Mouse (Mus musculus) left cerebral cortex, adult 9 months (tissue): ENCODE data around the gene Sgcd.
"Not testable (repeated sequence)": the region's sequence is repeated elsewhere in the genome, so short reads cannot be mapped to it uniquely, and the experiment has no call there.

Experiments used
- DNase-seq, 2 experiments: peaks; one replicate each; pipeline ENCODE4 v3.0.0; 2022; ENCODE audit warnings: low spot score in 2 of 2

Sgcd gene

GRCm38 (mm10) chr11:47460149-47460548 is 528.6 kb downstream of the Sgcd start:
- DNase-seq: no peak

GRCm38 (mm10) chr11:47459214-47459613 is 529.6 kb downstream of the Sgcd start:
- no peak for DNase-seq

GRCm38 (mm10) chr11:47447790-47448189 is 541.0 kb downstream of the Sgcd start:
- no peak for DNase-seq

GRCm38 (mm10) chr11:47446337-47446736 is 542.4 kb downstream of the Sgcd start:
- no peak for DNase-seq

- no peak for DNase-seq
Observed at GRCm38 (mm10) chr11:47445683-47446082, 543.1 kb downstream of the Sgcd start.

- no peak for DNase-seq
Observed at GRCm38 (mm10) chr11:47442266-47442665, 546.5 kb downstream of the Sgcd start.

DNA sequence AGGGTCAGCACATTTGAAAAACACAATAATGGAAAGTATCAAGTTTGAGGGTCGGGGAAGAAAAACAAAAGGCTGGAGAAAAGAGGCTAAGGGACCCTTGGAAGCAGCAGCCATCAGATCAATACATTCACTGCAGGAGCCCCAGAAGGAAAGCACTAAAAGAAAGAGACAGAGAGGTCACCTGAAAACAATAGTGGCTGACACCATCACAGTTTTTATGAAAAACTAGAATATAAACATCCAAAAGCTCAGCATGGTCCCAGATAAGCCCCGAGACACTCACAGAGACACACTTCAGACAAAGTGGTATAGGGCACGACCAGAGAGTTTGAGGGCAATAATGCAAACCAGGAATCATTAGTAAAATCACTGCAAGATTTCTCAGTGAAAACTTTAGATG is 589.2 kb downstream of the Sgcd start:
- no peak for DNase-seq

DNA sequence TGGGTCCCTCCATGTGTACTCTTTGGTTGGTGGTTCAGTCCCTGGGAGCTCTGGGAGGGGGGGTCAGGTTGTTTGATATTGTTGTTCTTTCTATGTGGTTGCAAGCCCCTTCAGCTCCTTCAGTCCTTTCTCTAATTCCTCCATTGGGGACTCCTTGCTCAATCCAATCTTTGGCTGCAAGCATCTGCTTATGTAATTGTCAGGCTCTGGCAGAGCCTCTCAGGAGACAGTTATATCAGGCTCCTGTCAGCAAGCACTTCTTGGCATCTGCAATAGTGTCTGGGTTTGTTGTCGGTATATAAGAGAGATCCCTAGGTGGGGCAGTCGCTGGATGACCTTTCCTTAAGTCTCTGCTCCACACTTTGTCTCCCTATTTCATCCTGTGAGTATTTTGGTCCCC is 598.0 kb downstream of the Sgcd start:
- DNase-seq: not testable (repeated sequence)

GRCm38 (mm10) chr11:47389327-47389726 is 599.4 kb downstream of the Sgcd start:
- DNase-seq: no peak

DNA sequence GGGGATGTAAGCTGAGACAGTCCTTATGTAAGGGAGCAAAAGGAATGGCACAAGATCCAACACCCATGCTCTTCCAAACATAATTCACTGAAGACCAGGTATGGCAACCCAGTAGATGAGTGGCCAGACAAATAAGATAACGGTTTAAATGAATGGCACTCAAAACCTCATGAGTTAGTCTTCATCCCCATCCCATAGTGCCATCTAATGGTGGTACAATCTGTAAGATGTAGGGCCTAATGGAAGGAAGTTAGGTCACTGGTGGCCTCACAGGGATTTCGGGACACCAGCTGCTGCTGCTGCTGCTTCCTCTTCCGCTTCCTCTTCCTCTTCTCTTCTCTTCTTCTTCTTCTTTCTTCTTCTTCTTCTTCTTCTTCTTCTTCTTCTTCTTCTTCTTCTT is 601.0 kb downstream of the Sgcd start:
- no peak for DNase-seq

DNA sequence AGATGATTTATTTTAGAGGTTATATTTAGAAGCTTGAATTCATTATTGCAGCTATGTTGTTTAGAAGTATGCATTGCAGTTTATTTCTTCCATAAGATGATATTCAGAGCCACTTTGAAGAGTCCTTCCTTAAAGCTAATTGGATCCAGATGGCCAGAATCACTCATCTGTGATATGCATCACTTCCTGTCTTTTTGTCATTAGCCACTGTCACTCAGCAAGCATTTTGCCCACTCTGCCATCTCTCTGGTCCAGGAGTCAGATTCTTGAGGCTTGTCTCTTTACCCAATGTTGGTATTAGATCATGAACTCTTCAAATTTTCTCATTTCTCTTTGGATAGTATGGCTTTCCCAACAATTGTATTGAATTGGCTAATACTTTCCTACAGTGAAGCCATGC is 602.6 kb downstream of the Sgcd start:
- DNase-seq: no peak

DNA sequence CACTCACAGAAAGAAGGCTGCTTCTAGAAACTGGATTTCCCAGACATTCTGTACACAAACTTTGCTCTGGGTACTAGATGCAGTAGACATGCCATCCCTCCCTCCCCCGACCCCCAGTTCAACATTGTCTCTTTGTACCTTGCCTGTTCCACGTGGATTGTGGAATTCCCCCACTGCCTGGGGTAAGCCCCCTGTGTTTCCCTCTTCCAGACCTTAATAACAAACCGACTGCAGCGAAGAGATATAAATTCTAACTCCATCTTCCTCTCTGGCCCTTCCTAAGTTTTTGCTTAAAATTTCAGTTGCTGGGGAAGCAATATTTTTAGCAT is 609.2 kb downstream of the Sgcd start:
- no peak for DNase-seq

DNA sequence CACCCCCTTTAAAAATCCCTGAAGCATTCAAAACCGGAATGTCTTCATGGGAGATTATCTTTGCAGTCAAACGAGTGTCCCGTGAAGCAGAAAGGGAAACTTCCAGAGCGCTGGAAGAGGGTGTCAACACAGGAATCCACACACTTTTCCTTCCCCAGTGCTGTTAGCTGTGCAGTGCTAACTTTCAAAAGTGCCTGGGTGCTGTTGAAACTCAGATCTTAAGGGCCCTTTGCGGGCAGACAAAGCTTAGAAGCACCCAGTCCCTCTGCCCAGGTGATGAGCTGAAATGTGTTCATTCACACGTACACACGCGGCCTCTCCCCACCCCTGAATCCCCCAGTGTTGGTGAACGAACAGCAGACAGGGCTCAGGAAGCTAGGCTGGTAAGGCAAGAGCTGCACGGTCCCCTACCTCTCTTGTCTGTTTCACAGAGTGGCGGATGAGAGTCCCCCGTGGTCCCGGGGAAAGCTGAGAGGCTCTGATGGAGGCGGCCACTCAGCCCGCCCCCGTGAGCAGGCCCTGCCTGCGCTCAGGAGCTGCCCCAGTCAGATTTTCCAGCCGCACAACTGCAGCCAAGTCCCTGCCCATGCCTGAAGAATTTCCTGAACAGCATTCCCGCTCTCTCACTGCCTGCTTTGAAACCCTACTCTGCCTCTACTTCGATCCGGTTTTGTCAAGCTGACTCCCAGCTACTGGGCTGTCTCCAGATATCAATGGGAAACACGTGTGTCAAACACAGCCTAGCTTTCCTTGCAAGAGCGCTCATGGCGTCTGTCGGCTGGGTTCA is 609.7 kb downstream of the Sgcd start:
- peak in 1 of 2 experiments; percentile 10 for DNase-seq

DNA sequence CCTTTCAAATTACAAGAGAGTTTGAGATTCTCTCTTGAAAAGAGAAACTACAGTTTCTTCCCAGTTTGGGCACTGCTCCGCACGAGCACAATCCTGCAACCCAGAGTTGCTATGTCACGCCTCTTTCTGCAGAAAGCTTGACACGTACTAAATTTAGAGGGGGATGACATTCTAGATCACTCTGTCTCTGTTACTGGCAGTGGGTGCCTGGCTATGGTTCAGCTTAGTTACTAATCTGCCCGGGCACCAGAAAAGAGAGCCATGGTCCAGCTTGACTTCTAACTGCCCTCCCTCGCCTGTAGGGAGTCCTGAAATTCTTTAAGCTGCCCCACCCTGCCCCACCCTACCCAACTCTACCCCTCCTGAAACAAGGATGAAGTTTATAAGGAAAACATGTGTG is 611.3 kb downstream of the Sgcd start:
- DNase-seq: no peak

GRCm38 (mm10) chr11:47376915-47377314 is 611.9 kb downstream of the Sgcd start:
- DNase-seq: no peak

GRCm38 (mm10) chr11:47371616-47372015 is 617.2 kb downstream of the Sgcd start:
- DNase-seq: no peak

GRCm38 (mm10) chr11:47351585-47351984 is 637.2 kb downstream of the Sgcd start:
- no peak for DNase-seq

DNA sequence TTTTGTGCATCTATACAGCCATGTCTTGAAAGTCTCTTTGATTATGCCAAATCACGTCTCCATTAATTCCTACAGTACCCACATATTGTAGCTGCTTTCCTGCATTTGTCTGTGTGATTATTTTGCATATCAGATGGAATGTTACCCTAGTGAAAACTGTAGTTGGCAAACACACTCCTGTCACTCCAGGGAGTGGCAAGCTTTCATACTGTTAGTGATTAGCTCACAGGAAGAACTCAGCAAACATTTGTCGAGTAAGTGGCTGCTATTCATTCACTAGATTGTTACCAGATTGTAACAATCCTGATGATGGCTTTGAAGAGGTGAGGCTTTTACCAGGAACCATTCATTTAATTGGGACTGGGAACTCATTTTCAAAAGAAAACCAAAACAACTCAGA is 645.3 kb downstream of the Sgcd start:
- DNase-seq: no peak

- no peak for DNase-seq
Observed at GRCm38 (mm10) chr11:47333702-47334101, 655.1 kb downstream of the Sgcd start.

- DNase-seq: no peak
Observed at GRCm38 (mm10) chr11:47305579-47305978, 683.2 kb downstream of the Sgcd start.

- DNase-seq: peak; percentile 35 to 51
Observed at GRCm38 (mm10) chr11:47304702-47305450, 683.9 kb downstream of the Sgcd start.

- DNase-seq: no peak
Observed at GRCm38 (mm10) chr11:47299777-47300176, 689.0 kb downstream of the Sgcd start.

DNA sequence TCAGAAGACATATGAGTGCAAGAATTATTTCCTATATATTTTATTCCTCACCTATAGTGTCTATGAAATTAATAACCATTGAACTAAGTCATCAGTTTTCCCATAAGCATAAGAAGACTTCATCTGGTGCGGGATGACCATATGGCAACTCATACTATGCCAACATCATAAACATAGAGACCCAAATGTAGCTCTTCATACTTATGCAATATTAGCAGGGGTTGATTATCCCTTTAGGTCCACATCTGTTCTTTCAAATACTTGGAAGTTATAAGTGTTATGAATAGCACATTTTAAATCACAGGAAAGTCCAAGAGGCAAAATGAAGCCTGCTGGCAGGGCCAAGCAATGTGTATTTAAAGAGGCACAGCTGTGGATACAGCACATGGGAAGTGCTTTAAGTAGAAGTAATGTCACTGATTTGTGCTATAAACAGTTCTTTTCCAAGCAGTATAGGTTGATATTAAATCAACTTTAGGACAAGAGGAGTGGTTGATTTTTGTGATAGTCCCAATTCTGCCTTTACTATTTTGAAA is 690.9 kb downstream of the Sgcd start:
- no peak for DNase-seq
